Mouse (Mus musculus): ENCODE data around the gene Clic3. TPM values are rescaled to one million over a fixed set of nuclear protein-coding genes. Genes with fewer than 3 reads are reported as not detected.

Clic3 gene
- total RNA-seq, 2 experiments from 2014 or later = 0.35 to 0.64 TPM

Small RNA genes lying within 50 kb of the gene (microRNA-seq; reads per million reads assigned to microRNA genes)
- 0 to 0.26 reads per million in 2 experiments for gene Mir3087 (ENCODE audit: borderline replicate concordance in 2 of 2)

Other genes starting within 250 kb of the Clic3 start
- 10 to 100 TPM; 20.5 to 22.3 TPM for gene Nelfb, start 245.3 kb upstream of the Clic3 start, total RNA-seq (2021)
- gene Stpg3, start 242.2 kb upstream of the Clic3 start, total RNA-seq (2021) = not detected
- gene Fam166a, start 238.1 kb upstream of the Clic3 start, total RNA-seq (2021) = not detected
- 100 to 1,000 TPM; 167 to 293 TPM for gene Tubb4b, start 232.1 kb upstream of the Clic3 start, total RNA-seq (2021)
- not detected for gene Slc34a3, start 222.5 kb upstream of the Clic3 start, total RNA-seq (2021)
- gene Rnf224, start 220.1 kb upstream of the Clic3 start, total RNA-seq (2021) = not detected
- gene Rnf208, start 214.6 kb upstream of the Clic3 start, total RNA-seq (2021) = under 1 TPM; 0.56 to 0.75 TPM
- gene Cysrt1, start 214.4 kb upstream of the Clic3 start, total RNA-seq (2021) = not detected
- under 1 TPM; 0.82 to 0.99 TPM for gene AL732309.1, start 210.0 kb upstream of the Clic3 start, total RNA-seq (2021)
- 10 to 100 TPM; 10.3 to 11.3 TPM for gene Tmem203, start 201.4 kb upstream of the Clic3 start, total RNA-seq (2021)
- 1 to 10 TPM; 2.1 to 2.9 TPM for gene Tprn, start 194.2 kb upstream of the Clic3 start, total RNA-seq (2021)
- gene Ssna1, start 184.4 kb upstream of the Clic3 start, total RNA-seq (2021) = 10 to 100 TPM; 31.6 to 33.0 TPM
- 10 to 100 TPM; 27.0 to 27.3 TPM for gene Anapc2, start 184.4 kb upstream of the Clic3 start, total RNA-seq (2021)
- not detected for gene Tmem210, start 168.7 kb upstream of the Clic3 start, total RNA-seq (2021)
- not detected for gene Lrrc26, start 166.9 kb upstream of the Clic3 start, total RNA-seq (2021)
- under 1 TPM in 1 of 2 experiments, not detected in 1; 0.08 TPM for gene Grin1, start 137.7 kb upstream of the Clic3 start, total RNA-seq (2021)
- 10 to 100 TPM; 11.9 to 15.4 TPM for gene Man1b1, start 124.5 kb upstream of the Clic3 start, total RNA-seq (2021)
- 10 to 100 TPM; 10.1 to 10.4 TPM for gene Dpp7, start 100.5 kb upstream of the Clic3 start, total RNA-seq (2021)
- 1 to 10 TPM; 2.8 to 4.6 TPM for gene Uap1l1, start 91.2 kb upstream of the Clic3 start, total RNA-seq (2021)
- under 1 TPM; 0.19 to 0.33 TPM for gene Sapcd2, start 84.5 kb upstream of the Clic3 start, total RNA-seq (2021)
- 1 to 10 TPM; 9.1 to 9.4 TPM for gene Entpd2, start 61.0 kb upstream of the Clic3 start, total RNA-seq (2021)
- gene Npdc1, start 57.5 kb upstream of the Clic3 start, total RNA-seq (2021) = 10 to 100 TPM; 15.0 to 25.1 TPM
- gene Fut7, start 33.6 kb upstream of the Clic3 start, total RNA-seq (2021) = not detected
- gene Abca2, start 28.1 kb upstream of the Clic3 start, total RNA-seq (2021) = 10 to 100 TPM; 12.5 to 16.2 TPM
- 10 to 100 TPM; 13.7 to 16.2 TPM for gene Paxx, start 4.3 kb downstream of the Clic3 start, total RNA-seq (2021)
- gene Ptgds, start 13.2 kb downstream of the Clic3 start, total RNA-seq (2021) = not detected
- gene Lcn12, start 37.1 kb downstream of the Clic3 start, total RNA-seq (2021) = not detected
- 10 to 100 TPM; 77.2 to 77.4 TPM for gene Fbxw5, start 43.9 kb downstream of the Clic3 start, total RNA-seq (2021)
- 1 to 10 TPM in 1 of 2 experiments, under 1 TPM in 1; 0.86 to 1.3 TPM for gene C8g, start 44.9 kb downstream of the Clic3 start, total RNA-seq (2021)
- gene Traf2, start 90.1 kb downstream of the Clic3 start, total RNA-seq (2021) = 10 to 100 TPM; 10.5 to 10.9 TPM
- 100 to 1,000 TPM; 142 to 162 TPM for gene Edf1, start 101.0 kb downstream of the Clic3 start, total RNA-seq (2021)
- 1 to 10 TPM; 1.7 to 3.2 TPM for gene Mamdc4, start 118.0 kb downstream of the Clic3 start, total RNA-seq (2021)
- gene Phpt1, start 118.4 kb downstream of the Clic3 start, total RNA-seq (2021) = 10 to 100 TPM; 50.1 to 53.7 TPM
- not detected for gene Ajm1, start 124.9 kb downstream of the Clic3 start, total RNA-seq (2021)
- 10 to 100 TPM; 63.5 to 67.8 TPM for gene Rabl6, start 151.7 kb downstream of the Clic3 start, total RNA-seq (2021)
- not detected for gene Ccdc183, start 160.8 kb downstream of the Clic3 start, total RNA-seq (2021)
- 10 to 100 TPM; 15.2 to 16.4 TPM for gene Tmem141, start 165.2 kb downstream of the Clic3 start, total RNA-seq (2021)
- 1 to 10 TPM; 3.9 to 8.5 TPM for gene Fcna, start 171.2 kb downstream of the Clic3 start, total RNA-seq (2021)
- gene Lcn8, start 196.3 kb downstream of the Clic3 start, total RNA-seq (2021) = 10 to 100 TPM in 1 of 2 experiments, 1 to 10 TPM in 1; 5.7 to 20.3 TPM
- gene Lcn5, start 201.1 kb downstream of the Clic3 start, total RNA-seq (2021) = not detected
- not detected for gene Lcn6, start 219.9 kb downstream of the Clic3 start, total RNA-seq (2021)
- gene Lcn10, start 225.9 kb downstream of the Clic3 start, total RNA-seq (2021) = not detected
- gene Obp2a, start 243.2 kb downstream of the Clic3 start, total RNA-seq (2021) = not detected
- 10 to 100 TPM in 1 of 2 experiments, 1 to 10 TPM in 1; 8.4 to 11.2 TPM for gene Bmyc, start 249.9 kb downstream of the Clic3 start, total RNA-seq (2021)

Data from gastrocnemius, postnatal 25 days (tissue).